ENCODE assay signal across 7 mouse cellular contexts in genomic region chr1:120602031-120602730, GRCm38 (mm10). TPM values are rescaled to one million over a fixed set of nuclear protein-coding genes. Genes with fewer than 3 reads are reported as not detected.
A peak's percentile ranks its signal among the peaks of the same experiment; 100 is the strongest.
DNase-seq lines count a peak whose midpoint lies in the region; ATAC-seq and TF ChIP-seq lines count a peak whose summit lies in the region.

TSS of gene En1 (plus strand) at chr1:120602418.

- no peak for TF ChIP-seq CTCF in C2C12 (IDR thresholded peaks at IDR 0.05; ENCODE audit: control insufficient read depth, insufficient read depth, insufficient read length)
- no peak for TF ChIP-seq CTCF in liver, postnatal 0 days (IDR thresholded peaks at IDR 0.05; ENCODE audit: low read depth)

- WGBS in hindbrain, embryonic 11.5 days = under 1% methylated on average over 35 of the region's 35 CpGs
- under 1% methylated on average over 34 of the region's 35 CpGs for WGBS in liver, postnatal 0 days (ENCODE audit: insufficient replicate concordance)

- H3K79me2 ChIP-seq in C2C12 (ENCODE audit: control insufficient read depth, insufficient read depth) = peaks cover 39% of the 10 kb centered on the region

- peaks cover 17% of the 10 kb centered on the region for H3K79me3 ChIP-seq in C2C12 (ENCODE audit: low read depth)

- peak within 1 kb of the TSS; percentile 64 for H3ac ChIP-seq in C2C12 (ENCODE audit: control insufficient read depth, insufficient read length, low read depth)

- H3K4me1 ChIP-seq in ES-E14 (ENCODE audit: control insufficient read depth in 2 of 2, insufficient read depth in 2 of 2, low read length in 2 of 2, poor library complexity in 1 of 2) = peaks cover 0 to 12% of the 10 kb centered on the region in 2 experiments; a peak in 1 of 4 replicates
- H3K4me1 ChIP-seq in hindbrain, embryonic 11.5 days (replicated peaks; ENCODE audit: control insufficient read depth, insufficient read depth, low read length) = no peaks in the 10 kb centered on the region; the same call in 1 of the 2 replicates
- H3K4me1 ChIP-seq in liver, postnatal 0 days (ENCODE audit: insufficient read depth) = peaks cover 6% of the 10 kb centered on the region; the same call in 1 of the 2 replicates

- H3K27me3 ChIP-seq in C2C12 (ENCODE audit: control insufficient read depth, insufficient read depth, insufficient read length) = no peaks in the 10 kb centered on the region
- H3K27me3 ChIP-seq in hindbrain, embryonic 11.5 days (ENCODE audit: control insufficient read depth, insufficient read depth, low read length) = peaks cover 74% of the 10 kb centered on the region
- peaks cover 99% of the 10 kb centered on the region for H3K27me3 ChIP-seq in liver, postnatal 0 days (ENCODE audit: insufficient read depth, low read length)

- H3K4me3 ChIP-seq in C2C12 (ENCODE audit: insufficient read depth, poor library complexity, severe bottlenecking) (peak within 1 kb of the TSS; percentile 79), ES-E14 (ENCODE audit: insufficient read depth in 1 of 2, low read depth in 1 of 2, low read length in 2 of 2, poor library complexity in 1 of 2, severe bottlenecking in 1 of 2) (peak within 1 kb of the TSS; percentile 19 to 63; a peak in 3 of 4 replicates)
- H3K4me3 ChIP-seq in hindbrain, embryonic 11.5 days (ENCODE audit: low read depth, low read length) = peak within 1 kb of the TSS; percentile 44
- peak within 1 kb of the TSS; percentile 38 for H3K4me3 ChIP-seq in liver, postnatal 0 days (ENCODE audit: low read depth, low read length)

- in situ Hi-C loops in ES-E14 (cut with MboI; ENCODE audit: low sequenced_read_pairs in 2 of 2, unreplicated experiment in 2 of 2) = no loop called here

- DNase-seq in ES-E14 (ENCODE audit: low read depth, low spot score) (no peak), MN1 (ENCODE audit: low spot score) (no peak)
- peak; percentile 70 for DNase-seq in embryo, embryonic 9.5 days (ENCODE audit: extremely low spot score)
- DNase-seq in hindbrain, embryonic 11.5 days (ENCODE audit: low spot score) = peak; percentile 79
- DNase-seq in liver, postnatal 0 days = no peak
- no peak for DNase-seq in ovary, postnatal 36 days (ENCODE audit: low spot score)

- peak within 1 kb of the TSS; percentile 80 for H3K4me2 ChIP-seq in hindbrain, embryonic 11.5 days (replicated peaks; ENCODE audit: low read depth, low read length)
- H3K4me2 ChIP-seq in liver, postnatal 0 days (ENCODE audit: low read depth, low read length) = peak within 1 kb of the TSS; percentile 65

- ATAC-seq in hindbrain, embryonic 11.5 days (ENCODE audit: low FRiP score) = peak; percentile 62
- ATAC-seq in liver, postnatal 0 days = no peak

- peak within 1 kb of the TSS; percentile 54; the same call in 1 of the 2 replicates for H3K9ac ChIP-seq in ES-E14 (ENCODE audit: insufficient read depth, low read depth, low read length, poor library complexity, severe bottlenecking)
- H3K9ac ChIP-seq in hindbrain, embryonic 11.5 days (ENCODE audit: low read depth, low read length) = peak within 1 kb of the TSS; percentile 67
- no peak within 1 kb of the TSS for H3K9ac ChIP-seq in liver, postnatal 0 days (replicated peaks)

- no peaks in the 10 kb centered on the region for H3K36me3 ChIP-seq in C2C12 (ENCODE audit: control insufficient read depth, insufficient read depth)
- no peaks in the 10 kb centered on the region for H3K36me3 ChIP-seq in ES-E14 (ENCODE audit: control insufficient read depth, insufficient read depth, low read length, poor library complexity, severe bottlenecking)
- H3K36me3 ChIP-seq in hindbrain, embryonic 11.5 days (ENCODE audit: control insufficient read depth, insufficient read depth, low read length) = no peaks in the 10 kb centered on the region
- no peaks in the 10 kb centered on the region for H3K36me3 ChIP-seq in liver, postnatal 0 days (replicated peaks; ENCODE audit: insufficient read depth, low read length)

- no peak within 1 kb of the TSS for H3K27ac ChIP-seq in ES-E14 (ENCODE audit: insufficient read depth, low read depth, low read length, poor library complexity, severe bottlenecking)
- H3K27ac ChIP-seq in hindbrain, embryonic 11.5 days (ENCODE audit: low read depth, low read length) = peak within 1 kb of the TSS; percentile 81
- no peak within 1 kb of the TSS for H3K27ac ChIP-seq in liver, postnatal 0 days (ENCODE audit: low read depth)

- no peak for TF ChIP-seq EP300 in liver, postnatal 0 days (IDR thresholded peaks at IDR 0.05; ENCODE audit: low read depth)

- no peaks in the 10 kb centered on the region for H3K9me3 ChIP-seq in ES-E14 (ENCODE audit: control insufficient read depth, insufficient read depth, low read depth, low read length)
- no peaks in the 10 kb centered on the region for H3K9me3 ChIP-seq in hindbrain, embryonic 11.5 days (ENCODE audit: control insufficient read depth, low read length)
- H3K9me3 ChIP-seq in liver, postnatal 0 days (ENCODE audit: low read length) = no peaks in the 10 kb centered on the region

TF ChIP-seq in C2C12, 6 proteins besides CTCF, POLR2A, EP300 and RAD21:
- no peak for TF ChIP-seq FOSL1 (IDR thresholded peaks at IDR 0.05; ENCODE audit: insufficient read depth, low read length, poor library complexity, severe bottlenecking)
- TF ChIP-seq USF1 (IDR thresholded peaks at IDR 0.05; ENCODE audit: low read depth) = peak; percentile 83
- peak; percentile 80 for TF ChIP-seq MAX (IDR thresholded peaks at IDR 0.05)

TF ChIP-seq in ES-E14, 5 proteins besides CTCF, POLR2A, EP300 and RAD21:
- no peak for TF ChIP-seq CHD2 (IDR thresholded peaks at IDR 0.05; ENCODE audit: low read depth, low read length)
- TF ChIP-seq MAFK (IDR thresholded peaks at IDR 0.05; ENCODE audit: insufficient read depth, low read depth, low read length) = no peak
- peak; percentile 80; the same call in 1 of the 2 replicates for TF ChIP-seq ZNF384 (IDR thresholded peaks at IDR 0.05; ENCODE audit: low read depth, low read length)

RNA-seq across cellular contexts. Expression of gene En1, which starts in this region (rescaled TPM):
- polyA plus RNA-seq in C2C12 (2012; fragmentation: generic; extraction: Trizol) = 11.5 TPM
- 0.63 and 1.2 TPM in 2 replicates for total RNA-seq in ES-E14 (2012; rRNA removed)
- 5.2 and 6.9 TPM in 2 replicates for polyA plus RNA-seq in hindbrain, embryonic 11.5 days (2014; fragmentation: Nextera tagmentation; extraction: Ambion mirVana)
- polyA plus RNA-seq in liver, postnatal 0 days (2015; fragmentation: Nextera tagmentation; extraction: Ambion mirVana) = not detected in 2 replicates

Comparison
In these comparisons a context has a peak if more than half of its experiments do, and no peak if none do; other contexts are left out.
1. DNase-seq: peak in embryo, embryonic 9.5 days (single experiment) and hindbrain, embryonic 11.5 days (single experiment); none in ES-E14 (single experiment), liver, postnatal 0 days (single experiment), ovary, postnatal 36 days (single experiment) and MN1 (single experiment).
2. Peak in every context shown above with its lines, with median percentiles within 50 percentile points of each other: H3K4me3 ChIP-seq.